Mouse (Mus musculus) hindbrain, embryonic 13.5 days (tissue): Measurements from ENCODE around the gene Ms4a6d. TPM values are rescaled to one million over a fixed set of nuclear protein-coding genes. Genes with fewer than 3 reads are reported as not detected.

Source experiments
- ATAC-seq: fragments of 200-750 bp; cut with Nextera tagmentation; 2 replicates; pipeline ENCODE4 v1.8.0; 2017; ENCODE audit warnings: moderate TSS enrichment; ENCODE audit not compliant: low FRiP score
- H3K27ac ChIP-seq: fragments of 300-500 bp; sonication (generic); 2 replicates; pipeline ENCODE4 v1.5.1; 2015; ENCODE audit warnings: inconsistent platforms, mild to moderate bottlenecking, moderate library complexity
- H3K27me3 ChIP-seq: fragments of 300-500 bp; sonication (generic); 2 replicates; pipeline ENCODE4 v1.6.1; 2015; ENCODE audit warnings: mild to moderate bottlenecking, inconsistent platforms
- H3K36me3 ChIP-seq: fragments of 300-500 bp; sonication (generic); 2 replicates; pipeline ENCODE4 v1.6.1; 2015; ENCODE audit warnings: mild to moderate bottlenecking, inconsistent platforms
- H3K4me1 ChIP-seq: fragments of 300-500 bp; sonication (generic); replicated peaks from 2 replicates; pipeline ENCODE4 v1.6.1; 2015; ENCODE audit warnings: inconsistent platforms
- H3K4me2 ChIP-seq: fragments of 300-500 bp; sonication (generic); 2 replicates; pipeline ENCODE4 v1.6.1; 2015; ENCODE audit warnings: inconsistent platforms, mild to moderate bottlenecking, moderate library complexity
- H3K4me3 ChIP-seq: fragments of 300-500 bp; sonication (generic); 2 replicates; pipeline ENCODE4 v1.5.1; 2015; ENCODE audit warnings: mild to moderate bottlenecking, inconsistent platforms
- H3K9ac ChIP-seq: fragments of 300-500 bp; sonication (generic); 2 replicates; pipeline ENCODE4 v1.6.1; 2015; ENCODE audit warnings: mild to moderate bottlenecking, inconsistent platforms
- H3K9me3 ChIP-seq: fragments of 300-500 bp; sonication (generic); 2 replicates; pipeline ENCODE4 v1.6.1; 2016; ENCODE audit warnings: inconsistent platforms
- WGBS: fragments of 180-500 bp; shearing (Covaris S2); methylation state at CpG from one replicate; pipeline ENCODE4 v1.1.7; 2015; 5-methylcytosine and 5-hydroxymethylcytosine counted together
- polyA plus RNA-seq: library from polyadenylated mRNA; unstranded; fragments of >200 nt; fragmentation: Nextera tagmentation; extraction: Ambion mirVana; gene quantifications from 2 replicates; pipeline ENCODE4 v1.2.1, GENCODE M21; 2015

Gene Ms4a6d
- 2.6 and 2.7 TPM in 2 replicates for polyA plus RNA-seq

DNA sequence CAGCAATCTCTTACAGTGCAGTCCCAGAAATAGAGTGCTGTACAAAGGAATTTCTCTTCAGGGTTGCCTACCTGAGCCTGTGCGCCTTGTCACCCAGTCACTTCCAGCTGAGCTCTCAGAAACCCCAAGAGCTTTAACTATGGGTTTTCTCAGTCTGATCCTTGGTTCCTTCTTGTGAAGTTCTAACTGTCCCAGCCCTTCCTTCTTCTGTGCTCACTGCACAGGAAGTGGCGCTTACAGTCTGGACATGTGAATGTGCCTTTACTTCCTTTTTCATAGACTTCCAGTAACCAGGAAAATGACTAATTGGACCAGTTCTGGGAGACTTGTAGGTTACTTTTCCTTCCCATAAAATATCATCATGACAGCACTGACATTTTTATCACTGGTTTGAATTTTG is at the start of gene Ms4a6d:
Ms4a6d (minus strand) TSS at position 247 of the 400 bp plus-strand sequence.
- H3K36me3 ChIP-seq, result no peaks in the 10 kb centered on the region
- 93% methylated on average over 2 of the region's 2 CpGs for WGBS
- ATAC-seq, result no peak

DNA sequence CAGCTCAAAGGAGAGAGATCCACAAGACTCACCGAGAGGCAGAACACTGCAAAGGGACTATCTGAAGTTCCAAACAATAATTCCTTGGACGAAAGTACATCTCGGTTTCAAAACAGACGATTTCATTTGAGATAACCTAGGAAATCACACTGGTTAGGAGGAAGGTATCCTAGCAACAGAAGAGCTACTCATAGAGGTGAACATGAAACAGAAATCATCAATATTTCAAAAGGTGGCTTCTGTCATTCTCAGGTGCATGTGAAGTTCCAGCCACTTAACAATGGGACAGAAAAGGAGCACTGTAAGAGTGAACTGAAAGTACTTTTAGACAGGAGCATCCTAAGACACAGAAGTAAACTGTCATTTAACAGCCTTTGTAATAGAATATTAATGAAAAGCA is 44.9 kb upstream of the Ms4a6d start:
- H3K27ac ChIP-seq, result no peak overlapping the region
- H3K27me3 ChIP-seq, result no peaks in the 10 kb centered on the region
- H3K36me3 ChIP-seq, result no peaks in the 10 kb centered on the region
- no peaks in the 10 kb centered on the region for H3K4me1 ChIP-seq
- H3K4me2 ChIP-seq, result no peak overlapping the region
- no peak overlapping the region for H3K9ac ChIP-seq
- no peaks in the 10 kb centered on the region for H3K9me3 ChIP-seq
- WGBS, result 83% methylated on average over 4 of the region's 4 CpGs
- ATAC-seq, result no peak
- no peak overlapping the region for H3K4me3 ChIP-seq

More for the DNA sequence above, at the start of gene Ms4a6d:
- no peak within 1 kb of the TSS for H3K4me2 ChIP-seq
- H3K4me1 ChIP-seq, result no peaks in the 10 kb centered on the region
- H3K9me3 ChIP-seq, result no peaks in the 10 kb centered on the region
- no peak within 1 kb of the TSS for H3K4me3 ChIP-seq
- H3K27ac ChIP-seq, result no peak within 1 kb of the TSS
- no peaks in the 10 kb centered on the region for H3K27me3 ChIP-seq
- no peak within 1 kb of the TSS for H3K9ac ChIP-seq

DNA sequence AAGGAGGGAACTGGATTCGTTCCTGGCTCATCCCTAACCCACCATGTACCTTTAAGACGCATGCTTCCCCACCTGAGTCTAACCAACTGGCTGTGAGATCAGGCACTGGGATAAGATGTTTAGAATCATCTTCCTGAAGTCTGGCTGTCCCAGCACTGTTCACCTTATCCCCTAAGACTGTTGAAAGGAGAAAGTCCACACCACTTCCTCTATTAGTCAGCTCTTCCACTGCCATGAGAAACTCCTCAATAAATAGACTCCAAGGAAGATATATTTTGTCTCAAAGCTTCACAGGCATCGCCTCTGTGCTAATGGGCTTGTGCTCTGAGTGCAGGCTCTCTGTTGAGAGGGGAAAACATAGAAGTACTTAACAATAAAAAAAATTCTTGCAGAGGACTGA is 41.5 kb upstream of the Ms4a6d start:
- WGBS, result 75% methylated on average over 3 of the region's 3 CpGs
- H3K9ac ChIP-seq, result no peak overlapping the region
- ATAC-seq, result no peak

DNA sequence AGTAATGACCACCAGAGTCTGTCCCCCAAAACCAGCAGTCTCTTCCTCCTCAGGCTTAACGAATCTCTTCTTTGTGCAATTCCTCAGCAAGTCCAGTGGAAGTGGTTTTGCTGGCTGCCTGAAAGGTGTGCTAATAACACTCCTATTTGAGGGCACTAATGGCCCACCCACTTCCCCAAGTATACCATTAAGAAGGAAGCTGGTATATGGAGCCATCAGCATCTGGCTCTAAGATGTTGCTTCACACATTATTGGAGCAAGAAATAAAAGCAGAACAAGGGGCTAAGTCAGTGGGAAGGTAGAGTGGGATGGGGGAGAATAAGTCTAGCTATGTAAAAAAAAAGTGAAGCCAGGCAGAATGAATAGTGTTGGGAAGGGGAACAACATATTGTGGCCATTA is 36.1 kb upstream of the Ms4a6d start, which contains the start of gene Ms4a3:
Ms4a3 (minus strand) TSS at position 120 of the 400 bp plus-strand sequence.
- no peak within 1 kb of the TSS for H3K27ac ChIP-seq
- no peak within 1 kb of the TSS for H3K4me3 ChIP-seq
- H3K4me1 ChIP-seq, result no peaks in the 10 kb centered on the region
- 79% methylated on average over 1 of the region's 1 CpGs for WGBS
- no peak within 1 kb of the TSS for H3K9ac ChIP-seq
- ATAC-seq, result no peak
- no peaks in the 10 kb centered on the region for H3K27me3 ChIP-seq
- H3K9me3 ChIP-seq, result peaks cover 4% of the 10 kb centered on the region; the same call in 1 of the 2 replicates
- H3K36me3 ChIP-seq, result no peaks in the 10 kb centered on the region
- no peak within 1 kb of the TSS for H3K4me2 ChIP-seq

More for the DNA sequence above, 41.5 kb upstream of the Ms4a6d start:
- no peak overlapping the region for H3K4me3 ChIP-seq
- no peaks in the 10 kb centered on the region for H3K36me3 ChIP-seq
- peaks cover 4% of the 10 kb centered on the region; the same call in 1 of the 2 replicates for H3K9me3 ChIP-seq
- H3K27me3 ChIP-seq, result no peaks in the 10 kb centered on the region
- no peak overlapping the region for H3K27ac ChIP-seq
- H3K4me1 ChIP-seq, result no peaks in the 10 kb centered on the region
- no peak overlapping the region for H3K4me2 ChIP-seq

DNA sequence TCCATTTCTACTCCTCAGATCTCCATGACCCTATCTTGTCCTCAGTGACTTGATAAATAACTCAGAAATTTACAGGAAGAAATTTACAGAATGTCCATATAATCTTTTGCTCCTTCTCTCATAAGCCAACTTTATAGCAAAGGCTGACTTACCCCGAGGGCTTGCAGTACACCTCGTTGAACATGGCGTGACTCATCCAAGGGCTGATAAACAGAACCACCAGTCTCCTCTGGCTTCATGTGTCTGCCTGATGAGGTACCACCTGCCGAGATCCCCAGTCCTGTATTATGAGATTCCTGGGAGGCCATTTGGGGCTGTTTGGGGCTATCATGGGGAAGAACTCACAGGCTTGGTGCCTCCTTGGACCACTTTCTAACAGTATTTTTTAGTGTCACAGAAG is 34.4 kb upstream of the Ms4a6d start:
- Histone ChIP-seq H3K36me3 (no peaks in the 10 kb centered on the region), H3K4me1 (no peaks in the 10 kb centered on the region), H3K4me2 (no peak overlapping the region), H3K27ac (no peak overlapping the region), H3K4me3 (no peak overlapping the region), H3K9me3 (peaks cover 4% of the 10 kb centered on the region; the same call in 1 of the 2 replicates), H3K27me3 (no peaks in the 10 kb centered on the region), H3K9ac (no peak overlapping the region)
- 85% methylated on average over 4 of the region's 4 CpGs for WGBS
- ATAC-seq, result no peak

DNA sequence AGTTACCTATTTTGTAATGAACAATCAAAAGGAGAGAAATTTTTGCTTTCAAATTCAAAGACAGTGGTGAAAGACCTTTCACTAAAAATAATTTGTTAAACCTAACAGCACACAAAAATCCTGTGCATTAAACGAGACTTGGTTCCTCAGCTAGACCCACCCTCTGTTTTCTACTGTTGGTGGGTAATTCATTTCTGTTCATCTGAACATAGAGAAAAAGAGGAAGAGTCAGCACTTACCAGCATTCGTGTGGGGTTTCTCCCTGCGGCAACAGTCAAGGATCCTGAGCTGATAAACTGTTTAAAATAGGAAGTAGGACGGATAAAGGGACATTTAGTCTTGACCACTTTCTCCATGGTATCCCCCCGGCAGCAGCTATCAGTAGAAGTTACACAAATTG is 30.9 kb upstream of the Ms4a6d start:
- 87% methylated on average over 5 of the region's 5 CpGs for WGBS
- Histone ChIP-seq H3K4me1 (no peaks in the 10 kb centered on the region), H3K27ac (no peak overlapping the region), H3K9ac (no peak overlapping the region), H3K4me2 (no peak overlapping the region), H3K4me3 (no peak overlapping the region), H3K27me3 (no peaks in the 10 kb centered on the region), H3K36me3 (no peaks in the 10 kb centered on the region), H3K9me3 (no peaks in the 10 kb centered on the region)
- ATAC-seq, result no peak

DNA sequence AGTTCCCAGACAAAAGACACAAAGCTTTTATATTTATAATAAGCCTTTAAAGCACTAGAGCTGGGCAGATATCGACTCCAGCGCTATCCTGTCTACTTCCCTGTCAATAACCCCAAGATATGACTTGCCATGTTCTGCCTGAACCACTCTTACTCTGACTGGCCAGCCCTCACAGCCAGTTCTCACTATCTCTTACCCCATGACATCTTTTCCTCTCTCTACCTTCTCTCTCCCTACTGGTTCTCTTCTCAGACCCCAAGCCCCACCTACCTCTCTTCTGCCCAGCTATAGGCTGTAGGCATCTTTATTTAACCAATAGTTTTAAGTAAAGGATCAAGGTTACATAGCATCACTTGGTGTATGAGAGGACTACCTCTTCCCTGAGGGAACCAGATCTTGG is 29.7 kb upstream of the Ms4a6d start:
- no peaks in the 10 kb centered on the region for H3K27me3 ChIP-seq
- ATAC-seq, result no peak
- H3K4me1 ChIP-seq, result no peaks in the 10 kb centered on the region
- H3K36me3 ChIP-seq, result no peaks in the 10 kb centered on the region
- no peak overlapping the region for H3K4me3 ChIP-seq
- 72% methylated on average over 2 of the region's 2 CpGs for WGBS
- H3K27ac ChIP-seq, result no peak overlapping the region
- H3K4me2 ChIP-seq, result no peak overlapping the region
- no peak overlapping the region for H3K9ac ChIP-seq
- no peaks in the 10 kb centered on the region for H3K9me3 ChIP-seq

DNA sequence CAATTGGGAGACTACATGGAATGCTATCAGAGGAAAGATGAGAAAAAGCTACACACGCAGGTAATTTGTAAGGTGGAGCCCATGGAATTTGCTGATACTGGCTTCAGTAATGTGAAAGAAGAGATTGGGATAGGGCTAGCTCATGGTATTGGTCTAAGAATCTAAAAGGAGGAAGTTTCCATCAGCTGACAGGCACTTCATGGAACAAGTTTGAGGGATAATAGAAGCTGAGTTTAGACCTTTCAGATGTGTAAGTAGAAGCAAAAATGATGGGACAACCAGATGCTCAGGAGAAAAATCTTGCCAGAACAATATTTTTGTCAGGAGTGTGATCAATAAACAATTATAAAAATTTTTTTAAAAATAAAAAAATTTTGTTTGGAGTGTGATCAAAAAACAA is 29.1 kb upstream of the Ms4a6d start:
- H3K27ac ChIP-seq, result no peak overlapping the region
- ATAC-seq, result no peak
- no peaks in the 10 kb centered on the region for H3K9me3 ChIP-seq
- H3K4me3 ChIP-seq, result no peak overlapping the region
- no peaks in the 10 kb centered on the region for H3K27me3 ChIP-seq
- H3K4me1 ChIP-seq, result no peaks in the 10 kb centered on the region
- no peak overlapping the region for H3K4me2 ChIP-seq
- WGBS, result 95% methylated on average over 1 of the region's 1 CpGs
- H3K36me3 ChIP-seq, result no peaks in the 10 kb centered on the region
- no peak overlapping the region for H3K9ac ChIP-seq

DNA sequence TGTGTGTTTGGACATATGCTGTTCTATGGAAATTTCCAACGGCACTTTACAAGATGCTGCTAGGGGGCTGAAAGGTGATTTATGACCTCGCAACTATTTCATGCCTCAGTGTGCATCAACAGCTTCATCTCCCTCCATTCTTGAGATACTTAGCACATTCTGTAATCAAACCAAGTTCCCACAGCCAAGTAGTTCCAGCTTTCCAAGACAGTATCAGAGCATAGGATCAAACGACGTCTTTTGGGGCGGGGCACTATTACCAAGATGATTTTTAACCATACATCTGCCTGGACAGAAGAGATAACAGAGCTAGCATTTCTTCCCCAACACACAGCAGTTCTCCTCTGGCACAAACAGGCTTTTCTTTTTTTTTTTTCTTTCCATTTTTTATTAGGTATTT is 20.6 kb upstream of the Ms4a6d start:
- Histone ChIP-seq H3K4me1 (no peaks in the 10 kb centered on the region), H3K27ac (no peak overlapping the region), H3K9ac (no peak overlapping the region), H3K4me2 (no peak overlapping the region), H3K36me3 (no peaks in the 10 kb centered on the region), H3K4me3 (no peak overlapping the region), H3K9me3 (no peaks in the 10 kb centered on the region), H3K27me3 (no peaks in the 10 kb centered on the region)
- 76% methylated on average over 5 of the region's 5 CpGs for WGBS
- ATAC-seq, result no peak

DNA sequence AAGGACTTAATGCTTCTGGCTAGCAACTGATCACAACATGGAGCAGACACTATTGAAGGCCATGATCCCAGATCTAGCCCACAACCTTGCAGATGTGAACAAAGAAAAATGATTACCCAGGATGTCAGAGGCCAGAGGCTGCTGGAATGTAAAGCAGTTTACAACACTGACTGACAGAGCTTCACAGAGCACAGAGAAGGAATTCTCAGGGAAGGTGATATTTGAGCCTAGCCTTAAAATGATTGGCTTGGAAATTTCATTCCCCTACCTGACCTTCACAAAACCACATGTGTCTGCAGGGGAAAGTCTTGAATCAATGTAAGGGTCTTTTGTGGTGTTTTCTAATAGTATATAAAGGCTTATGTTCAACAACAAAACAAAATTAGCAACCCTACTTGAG is 20.2 kb upstream of the Ms4a6d start:
- H3K36me3 ChIP-seq, result no peaks in the 10 kb centered on the region
- no peak for ATAC-seq
- no peaks in the 10 kb centered on the region for H3K4me1 ChIP-seq
- H3K9me3 ChIP-seq, result no peaks in the 10 kb centered on the region
- no peak overlapping the region for H3K27ac ChIP-seq
- H3K4me3 ChIP-seq, result no peak overlapping the region
- no peaks in the 10 kb centered on the region for H3K27me3 ChIP-seq
- H3K4me2 ChIP-seq, result no peak overlapping the region
- no peak overlapping the region for H3K9ac ChIP-seq

DNA sequence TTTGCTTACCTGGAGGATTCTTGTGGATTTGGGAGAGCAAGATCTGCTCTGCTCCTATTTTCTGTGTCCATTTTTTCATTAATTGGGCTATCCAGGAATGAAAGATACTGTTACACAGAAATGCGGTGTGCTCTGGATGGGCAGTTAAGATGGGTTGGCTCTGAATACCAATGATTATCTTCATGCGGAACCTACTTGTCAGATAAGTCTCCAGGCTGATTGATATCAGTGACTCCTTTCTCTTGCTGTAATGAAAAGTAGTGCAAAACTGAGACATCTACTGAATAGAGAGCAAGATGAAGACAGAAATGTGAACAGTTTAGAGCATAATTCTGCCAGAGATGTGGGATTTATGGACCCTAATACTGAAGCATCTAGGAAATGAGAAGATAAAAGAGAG is 18.9 kb upstream of the Ms4a6d start, which contains the start of gene Ms4a2:
Ms4a2 (minus strand) TSS at position 169 of the 400 bp plus-strand sequence.
- H3K4me1 ChIP-seq, result no peaks in the 10 kb centered on the region
- no peaks in the 10 kb centered on the region for H3K9me3 ChIP-seq
- no peak within 1 kb of the TSS for H3K27ac ChIP-seq
- H3K4me3 ChIP-seq, result no peak within 1 kb of the TSS
- H3K4me2 ChIP-seq, result no peak within 1 kb of the TSS
- 91% methylated on average over 2 of the region's 2 CpGs for WGBS
- H3K36me3 ChIP-seq, result no peaks in the 10 kb centered on the region
- H3K27me3 ChIP-seq, result no peaks in the 10 kb centered on the region
- no peak within 1 kb of the TSS for H3K9ac ChIP-seq
- no peak for ATAC-seq

DNA sequence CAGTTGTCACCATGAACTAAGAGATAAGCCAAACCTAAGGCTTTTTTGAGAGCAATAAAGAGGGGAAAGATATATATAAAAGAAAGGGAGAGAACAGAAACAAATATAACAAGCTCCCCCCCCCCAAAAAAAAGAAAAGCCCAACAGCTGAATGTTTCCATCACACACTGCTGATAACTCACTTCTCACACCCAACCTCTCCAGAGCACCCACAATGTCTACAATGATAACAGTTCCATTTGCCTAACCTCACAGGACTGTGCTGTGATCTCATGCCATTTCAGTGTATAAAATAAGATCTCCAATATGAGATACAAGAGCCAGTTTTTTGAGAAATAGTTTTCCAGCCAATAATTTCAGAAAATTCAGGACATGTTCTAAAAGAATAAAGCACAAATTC is 13.3 kb upstream of the Ms4a6d start:
- H3K4me2 ChIP-seq, result no peak overlapping the region
- no peaks in the 10 kb centered on the region for H3K4me1 ChIP-seq
- H3K4me3 ChIP-seq, result no peak overlapping the region
- H3K9me3 ChIP-seq, result no peaks in the 10 kb centered on the region
- H3K9ac ChIP-seq, result no peak overlapping the region
- H3K36me3 ChIP-seq, result no peaks in the 10 kb centered on the region
- H3K27ac ChIP-seq, result no peak overlapping the region
- no peak for ATAC-seq
- no peaks in the 10 kb centered on the region for H3K27me3 ChIP-seq

DNA sequence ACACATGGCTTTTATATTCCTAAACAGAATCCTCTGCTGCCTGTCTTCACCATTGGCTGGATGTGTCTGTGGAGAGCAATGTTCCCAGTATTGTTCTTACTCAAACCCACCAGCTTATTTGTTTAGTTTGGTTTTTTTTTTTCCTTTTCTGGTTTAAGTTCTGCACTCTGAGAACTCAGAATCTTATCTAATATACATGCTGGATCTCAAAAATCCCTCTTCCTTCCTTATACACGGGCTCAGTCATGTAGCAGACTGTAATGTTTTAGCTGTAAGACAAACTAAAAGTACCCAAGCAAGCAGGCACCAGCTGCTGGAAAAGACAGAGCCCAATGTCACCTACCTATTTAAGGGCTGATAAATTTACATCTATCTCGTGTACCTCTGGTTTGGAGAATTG is 10.2 kb upstream of the Ms4a6d start:
- Histone ChIP-seq H3K36me3 (no peaks in the 10 kb centered on the region), H3K9me3 (no peaks in the 10 kb centered on the region), H3K4me2 (no peak overlapping the region), H3K27ac (no peak overlapping the region), H3K27me3 (no peaks in the 10 kb centered on the region), H3K4me1 (no peaks in the 10 kb centered on the region), H3K9ac (no peak overlapping the region), H3K4me3 (no peak overlapping the region)
- ATAC-seq, result no peak
- WGBS, result 68% methylated on average over 2 of the region's 2 CpGs
